Mouse (Mus musculus): ENCODE results near the gene Zfp142.

DNA sequence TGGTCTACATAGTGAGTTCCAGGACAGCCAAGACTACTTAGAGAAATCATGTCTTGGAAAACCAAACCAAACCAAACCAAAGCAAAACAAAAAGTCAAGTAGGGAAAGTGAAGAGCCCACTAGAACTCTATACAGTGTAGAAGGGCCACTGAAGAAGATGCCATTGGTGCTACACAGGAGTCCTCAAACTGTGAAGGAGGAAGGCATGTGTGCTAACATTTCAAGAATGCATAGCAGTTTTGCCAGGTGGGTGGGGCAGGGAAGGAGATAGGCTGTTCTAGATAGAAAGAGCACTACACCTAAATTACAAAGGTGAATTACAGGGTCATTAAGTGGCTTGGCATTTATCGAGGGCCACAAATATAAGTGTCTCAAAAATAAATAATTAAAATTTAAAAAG lies 36.1 kb upstream of the Zfp142 start:
- TF ChIP-seq EP300 (IDR thresholded peaks at IDR 0.05; ENCODE audit: low read length) (no peak), POLR2A (IDR thresholded peaks at IDR 0.05; ENCODE audit: low read depth, low read length) (no peak), CTCF (conservative IDR thresholded peaks at IDR 0.05 in 1 of 2, IDR thresholded peaks at IDR 0.05 in 1 of 2; ENCODE audit: low read depth in 2 of 2, low read length in 2 of 2) (no peak), KAT2A (IDR thresholded peaks at IDR 0.05; ENCODE audit: insufficient replicate concordance, low read length) (no peak), NELFE (IDR thresholded peaks at IDR 0.05; ENCODE audit: low read depth, low read length) (no peak), CHD1 (IDR thresholded peaks at IDR 0.05; ENCODE audit: low read depth, low read length) (no peak), E2F4 (IDR thresholded peaks at IDR 0.05; ENCODE audit: insufficient replicate concordance, low read depth, low read length) (no peak), RAD21 (IDR thresholded peaks at IDR 0.05; ENCODE audit: low read depth, low read length) (no peak), POLR2AphosphoS2 (IDR thresholded peaks at IDR 0.05; ENCODE audit: low read depth, low read length) (no peak), TCF12 (IDR thresholded peaks at IDR 0.05; ENCODE audit: low read depth, low read length) (no peak), USF1 (IDR thresholded peaks at IDR 0.05; ENCODE audit: low read depth, low read length) (no peak), CHD2 (IDR thresholded peaks at IDR 0.05; ENCODE audit: low read length) (no peak), TBP (conservative IDR thresholded peaks at IDR 0.05; ENCODE audit: low read depth, low read length) (no peak)
